Mouse (Mus musculus) left cerebral cortex, adult 8-10 months (tissue): ENCODE measurements around the gene Hint3. TPM values are rescaled to one million over a fixed set of nuclear protein-coding genes. Genes with fewer than 3 reads are reported as not detected.
"Not testable (repeated sequence)": the region's sequence is repeated elsewhere in the genome, so short reads cannot be mapped to it uniquely, and the experiment has no call there.

ENCODE experiments used
- DNase-seq, 2 experiments: peaks; one replicate each; pipeline ENCODE4 v3.0.0; 2022; ENCODE audit warnings: low spot score in 2 of 2
- total RNA-seq, 4 experiments: library from RNA; stranded (reverse); gene quantifications; 2 replicates each; pipeline ENCODE4 v1.2.4; 2022

Gene Hint3
- total RNA-seq: 10 to 100 TPM; 43.0 to 48.8 (median 45.5) TPM

GRCm38 (mm10) chr10:30629513-30629912, at the start of gene Hint3:
Gene Hint3 (minus strand): TSS chr10:30629632.
- DNase-seq: no peak

- DNase-seq: no peak
Measured at GRCm38 (mm10) chr10:30678051-30678450, 48.6 kb upstream of the Hint3 start.

GRCm38 (mm10) chr10:30674825-30675224, 45.4 kb upstream of the Hint3 start:
- no peak for DNase-seq

- DNase-seq: no peak
Measured at GRCm38 (mm10) chr10:30666580-30666979, 37.1 kb upstream of the Hint3 start.

- no peak for DNase-seq
Measured at GRCm38 (mm10) chr10:30660564-30661328, 31.3 kb upstream of the Hint3 start.

- DNase-seq: no peak
Measured at GRCm38 (mm10) chr10:30655655-30656054, 26.2 kb upstream of the Hint3 start.

GRCm38 (mm10) chr10:30647681-30648080, 18.2 kb upstream of the Hint3 start:
- no peak for DNase-seq

- no peak for DNase-seq
Measured at GRCm38 (mm10) chr10:30638216-30638615, 8.8 kb upstream of the Hint3 start.

- DNase-seq: not testable (repeated sequence)
Measured at GRCm38 (mm10) chr10:30636474-30637154, 7.2 kb upstream of the Hint3 start.

GRCm38 (mm10) chr10:30632718-30633117, 3.3 kb upstream of the Hint3 start:
- no peak for DNase-seq

GRCm38 (mm10) chr10:30629977-30630376, 545 bp upstream of the Hint3 start:
- no peak for DNase-seq

- DNase-seq: not testable (repeated sequence)
Measured at GRCm38 (mm10) chr10:30628444-30628843, 988 bp downstream of the Hint3 start.

- no peak for DNase-seq
Measured at GRCm38 (mm10) chr10:30627548-30627947, 1.9 kb downstream of the Hint3 start.

GRCm38 (mm10) chr10:30624161-30625019, 5.0 kb downstream of the Hint3 start:
- DNase-seq: no peak

GRCm38 (mm10) chr10:30622928-30623327, 6.5 kb downstream of the Hint3 start:
- no peak for DNase-seq

GRCm38 (mm10) chr10:30618918-30619210, 10.6 kb downstream of the Hint3 start:
- DNase-seq: no peak

- DNase-seq: peak; percentile 98 to 99
Measured at GRCm38 (mm10) chr10:30618091-30618917, 11.1 kb downstream of the Hint3 start.

- DNase-seq: no peak
Measured at GRCm38 (mm10) chr10:30613039-30613438, 16.4 kb downstream of the Hint3 start.

GRCm38 (mm10) chr10:30609614-30610013, 19.8 kb downstream of the Hint3 start:
- DNase-seq: no peak

- no peak for DNase-seq
Measured at GRCm38 (mm10) chr10:30608109-30608508, 21.3 kb downstream of the Hint3 start.

GRCm38 (mm10) chr10:30600542-30600966, 28.9 kb downstream of the Hint3 start, which contains the start of gene Trmt11:
Gene Trmt11 (minus strand): TSS chr10:30600749.
- DNase-seq: peak; percentile 80 to 84
